Mouse (Mus musculus) cerebral cortex, adult 2 months (tissue): ENCODE results near the gene Cmc2.

ENCODE experiments used
- WGBS: fragments of 180-500 bp; shearing (Covaris S2); methylation state at CpG from one replicate; pipeline ENCODE4 v1.1.7; 2018; 5-methylcytosine and 5-hydroxymethylcytosine counted together

The Cmc2 gene

DNA sequence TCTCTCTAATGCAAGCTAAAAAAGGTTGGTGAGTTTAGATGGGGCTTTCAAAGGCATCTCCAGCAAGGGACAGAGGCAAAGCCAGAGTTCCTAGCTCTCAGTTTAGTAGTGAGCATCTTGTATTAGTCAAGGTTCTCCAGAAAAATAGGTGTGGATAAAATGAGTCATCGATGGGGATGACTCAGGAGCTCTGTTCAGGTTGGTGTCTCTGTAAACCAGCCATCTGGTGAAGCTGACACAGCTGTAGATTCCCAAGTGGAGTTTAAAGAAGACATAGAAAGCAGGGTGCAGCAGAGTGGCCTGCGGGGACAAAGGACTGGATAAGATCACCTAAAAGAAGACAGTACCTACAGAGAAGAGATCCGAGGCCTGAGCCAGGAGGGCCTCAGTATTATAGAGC, 73.2 kb downstream of the Cmc2 start:
- WGBS, result 78% methylated on average over 3 of the region's 3 CpGs

DNA sequence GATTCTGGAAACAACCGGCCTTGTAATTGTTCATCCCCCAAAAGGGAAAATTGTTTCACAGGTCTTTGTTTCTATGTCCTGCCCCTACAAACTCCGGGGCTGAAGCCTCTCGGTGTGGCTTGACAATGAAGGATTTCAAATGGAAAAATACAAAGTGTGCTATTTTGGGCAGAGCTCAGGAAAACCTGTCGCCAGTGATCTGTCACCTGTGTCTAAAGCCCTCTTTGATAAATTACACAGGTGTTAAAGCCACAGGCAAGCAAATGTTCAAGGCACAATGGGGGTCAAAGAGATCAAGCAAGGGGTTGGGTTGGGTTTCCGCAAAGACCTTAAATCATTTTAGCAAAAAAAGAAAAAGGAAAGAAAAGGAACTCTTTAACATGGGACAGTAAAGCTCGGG, 78.6 kb downstream of the Cmc2 start:
- 80% methylated on average over 6 of the region's 6 CpGs for WGBS
